Mouse (Mus musculus): ENCODE measurements around the gene Wwc2.

DNA sequence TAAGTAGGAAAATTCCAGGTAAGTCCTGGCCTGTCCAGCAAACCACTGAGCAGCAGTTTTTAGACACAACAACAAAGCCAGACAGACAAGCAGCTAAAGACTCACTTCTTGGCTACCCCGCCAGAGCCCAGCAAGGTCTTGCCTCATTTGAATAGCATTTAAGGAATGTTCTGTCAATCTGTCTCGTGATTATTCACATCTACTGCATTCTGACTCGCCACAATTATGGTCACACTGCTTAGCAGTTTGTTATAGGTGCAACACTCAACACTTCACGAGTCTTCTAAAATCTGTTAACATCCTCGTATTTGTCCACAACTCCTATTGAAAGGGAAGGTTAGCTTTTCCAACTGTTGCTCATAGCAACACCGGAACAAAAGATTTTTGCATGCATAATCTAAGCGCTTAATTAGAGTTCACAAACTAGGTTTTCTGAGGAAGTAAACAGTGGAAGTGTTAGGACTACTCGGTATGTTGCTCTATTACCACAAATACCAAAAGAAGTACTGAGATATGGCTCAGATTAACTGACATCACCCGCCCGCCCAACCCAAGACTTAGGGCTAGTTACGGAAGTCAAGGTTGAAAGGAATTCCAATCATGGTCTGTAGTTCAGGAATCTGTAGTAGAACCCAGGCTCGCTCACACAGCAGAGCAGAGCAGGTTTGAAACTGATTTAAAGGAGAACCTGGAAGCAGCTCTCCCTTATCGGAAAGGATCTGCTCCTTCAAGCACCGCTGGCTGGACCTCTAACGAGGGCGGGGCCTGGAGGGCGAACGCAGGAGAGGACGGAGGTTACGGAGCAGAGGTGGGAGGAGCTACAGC, 16.4 kb downstream of the Wwc2 start:
- TF ChIP-seq EP300 (IDR thresholded peaks at IDR 0.05; ENCODE audit: low read depth) (peak; percentile 54; the same call in 1 of the 2 replicates), CTCF (IDR thresholded peaks at IDR 0.05; ENCODE audit: low read depth) (no peak)
